ENCODE assay signal across 9 mouse cellular contexts in genomic region chr11:60412173-60412572, GRCm38 (mm10). TPM values are rescaled to one million over a fixed set of nuclear protein-coding genes. Genes with fewer than 3 reads are reported as not detected.
DNase-seq lines count a peak whose midpoint lies in the region; ATAC-seq and TF ChIP-seq lines count a peak whose summit lies in the region.
"Had no signal": no experiment of that assay in that cellular context is flagged by ENCODE, and none has a peak within 500 bp of the region (broad histone marks: within the 10 kb centered on the region; RNA-seq: fewer than 3 reads in every experiment).

No protein-coding gene starts in this region.

- no peaks in the 10 kb centered on the region for H3K27me3 ChIP-seq in liver, adult 2 months (ENCODE audit: control insufficient read depth, insufficient read depth, low read length)
- H3K27me3 ChIP-seq in liver, embryonic 11.5 days (replicated peaks; ENCODE audit: control insufficient read depth, insufficient read depth, low read length), result no peaks in the 10 kb centered on the region
- H3K27me3 ChIP-seq: heart, embryonic 15.5 days had no signal

- no peak overlapping the region for H3K9ac ChIP-seq in liver, adult 2 months (ENCODE audit: low read depth, low read length)
- H3K9ac ChIP-seq in liver, embryonic 11.5 days (ENCODE audit: low read depth, low read length), result no peak overlapping the region
- H3K9ac ChIP-seq: heart, embryonic 15.5 days had no signal

- no peak overlapping the region for H3K4me3 ChIP-seq in liver, adult 2 months (ENCODE audit: insufficient read depth, low read depth, low read length)
- no peak overlapping the region for H3K4me3 ChIP-seq in liver, embryonic 11.5 days (ENCODE audit: low read depth, low read length)
- H3K4me3 ChIP-seq: heart, embryonic 15.5 days had no signal

- TF ChIP-seq POLR2A in liver, adult 2 months (IDR thresholded peaks at IDR 0.05; ENCODE audit: extremely low read depth, insufficient read depth, low read length), result no peak

- H3K4me2 ChIP-seq in liver, embryonic 11.5 days, result no peak overlapping the region
- H3K4me2 ChIP-seq: heart, embryonic 15.5 days had no signal

- peak; percentile 47 for TF ChIP-seq CTCF in liver, adult 2 months (IDR thresholded peaks at IDR 0.05; ENCODE audit: low read depth, low read length)

- peaks cover 6% of the 10 kb centered on the region for H3K4me1 ChIP-seq in liver, adult 2 months (ENCODE audit: control insufficient read depth, insufficient read depth, low read length)
- H3K4me1 ChIP-seq in liver, embryonic 11.5 days (replicated peaks; ENCODE audit: control insufficient read depth, insufficient read depth, low read length), result peaks cover 7% of the 10 kb centered on the region; the same call in 1 of the 2 replicates

- H3K79me2 ChIP-seq in liver, adult 2 months (ENCODE audit: control insufficient read depth, insufficient read depth, low read length), result peaks cover 7% of the 10 kb centered on the region; the same call in 1 of the 2 replicates

- intact Hi-C loops in gastrocnemius, postnatal 14 days (cut with DNase I; ENCODE audit: low total_unique reads), result loop anchor here (5.0 to 10.0 kb wide), 4 partner anchors 57 to 307 kb away; partner anchors contain the start of genes Drc3, Rai1 and Tom1l2
- intact Hi-C loops in left cerebral cortex, postnatal 14 days (cut with DNase I), result loop anchor here (5.0 to 10.0 kb wide), 4 partner anchors 60 to 447 kb away; partner anchors contain the start of genes Drc3, Rasd1 and Tom1l2

- 6% methylated on average over 3 of the region's 3 CpGs for WGBS in liver, adult 2 months
- 14% methylated on average over 3 of the region's 3 CpGs for WGBS in liver, embryonic 11.5 days

- peak; percentile 60 for DNase-seq in liver, adult 2 months (ENCODE audit: extremely low read depth, low read depth, low spot score)
- no peak for DNase-seq in liver, embryonic 11.5 days (ENCODE audit: low spot score)
- peak; percentile 62 for DNase-seq in Muller cell, postnatal 12 days (ENCODE audit: inconsistent ontology term)
- peak; percentile 76 for DNase-seq in c-Kit-positive CD71-negative TER-119-negative erythroid progenitor cells, embryonic 14.5 days (ENCODE audit: low read depth)
- peak; percentile 43 for DNase-seq in gastrocnemius, postnatal 14 days
- DNase-seq in left cerebral cortex, postnatal 14 days (ENCODE audit: low spot score in 2 of 2), result peak; percentile 81 to 85
- peak; percentile 72 to 79 for DNase-seq in right cerebral cortex, adult 2 months (ENCODE audit: low spot score in 2 of 2)
- DNase-seq in ovary, postnatal 36 days (ENCODE audit: low spot score), result no peak

- ATAC-seq in liver, embryonic 11.5 days (replicated peaks; ENCODE audit: low FRiP score), result no peak

- H3K9me3 ChIP-seq in liver, embryonic 11.5 days (ENCODE audit: control insufficient read depth, low read length), result no peaks in the 10 kb centered on the region
- H3K9me3 ChIP-seq: heart, embryonic 15.5 days had no signal

- peaks cover 16% of the 10 kb centered on the region for H3K36me3 ChIP-seq in liver, adult 2 months (ENCODE audit: control insufficient read depth, insufficient read depth, low read length)
- peaks cover 9% of the 10 kb centered on the region for H3K36me3 ChIP-seq in liver, embryonic 11.5 days (ENCODE audit: control insufficient read depth, insufficient read depth, low read length)

- no peak overlapping the region for H3K27ac ChIP-seq in liver, adult 2 months (replicated peaks; ENCODE audit: insufficient read depth, low read depth, low read length)
- no peak overlapping the region for H3K27ac ChIP-seq in liver, embryonic 11.5 days (ENCODE audit: low read depth, low read length)
- H3K27ac ChIP-seq: heart, embryonic 15.5 days had no signal

RNA-seq across cellular contexts. Expression of gene Gid4, which starts 4.8 kb away (rescaled TPM):
- total RNA-seq in liver, adult 2 months (2014; rRNA removed), result 11.7 and 14.1 TPM in 2 replicates
- polyA plus RNA-seq in liver, adult 2 months (2012; rRNA removed), result 18.9 and 21.7 TPM in 2 replicates
- 24.7 and 28.5 TPM in 2 replicates for polyA plus RNA-seq in liver, embryonic 11.5 days (2014; fragmentation: Nextera tagmentation; extraction: Ambion mirVana)
- total RNA-seq in gastrocnemius, postnatal 14 days (2021), result 10 to 100 TPM; 21.3 to 22.5 TPM
- 10 to 100 TPM; 43.0 to 44.7 TPM for total RNA-seq in left cerebral cortex, postnatal 14 days (2021)

RNA-seq across cellular contexts. Expression of gene Atpaf2, which starts 6.1 kb away (rescaled TPM):
- 15.3 and 16.8 TPM in 2 replicates for total RNA-seq in liver, adult 2 months (2014; rRNA removed)
- polyA plus RNA-seq in liver, adult 2 months (2012; rRNA removed), result 22.3 and 23.3 TPM in 2 replicates
- polyA plus RNA-seq in liver, embryonic 11.5 days (2014; fragmentation: Nextera tagmentation; extraction: Ambion mirVana), result 70.2 and 70.6 TPM in 2 replicates
- 10 to 100 TPM; 25.3 to 30.4 TPM for total RNA-seq in gastrocnemius, postnatal 14 days (2021)
- 10 to 100 TPM; 28.7 to 30.4 TPM for total RNA-seq in left cerebral cortex, postnatal 14 days (2021)

RNA-seq across cellular contexts. Expression of gene Drg2, which starts 42.2 kb away (rescaled TPM):
- 29.1 and 36.6 TPM in 2 replicates for total RNA-seq in liver, adult 2 months (2014; rRNA removed)
- 40.1 and 41.7 TPM in 2 replicates for polyA plus RNA-seq in liver, adult 2 months (2012; rRNA removed)
- 98.5 and 105 TPM in 2 replicates for polyA plus RNA-seq in liver, embryonic 11.5 days (2014; fragmentation: Nextera tagmentation; extraction: Ambion mirVana)
- 10 to 100 TPM; 23.7 to 28.5 TPM for total RNA-seq in gastrocnemius, postnatal 14 days (2021)
- total RNA-seq in left cerebral cortex, postnatal 14 days (2021), result 10 to 100 TPM; 73.1 to 78.4 TPM

RNA-seq across cellular contexts. Expression of gene Myo15, which starts 57.0 kb away (rescaled TPM):
- total RNA-seq in liver, adult 2 months (2014; rRNA removed), result under 0.01 TPM in 1 of 2 replicates, not detected in the other
- 0.05 and 0.06 TPM in 2 replicates for polyA plus RNA-seq in liver, adult 2 months (2012; rRNA removed)
- 0.34 and 0.52 TPM in 2 replicates for polyA plus RNA-seq in liver, embryonic 11.5 days (2014; fragmentation: Nextera tagmentation; extraction: Ambion mirVana)
- under 1 TPM in 1 of 2 experiments, not detected in 1; 0.04 TPM for total RNA-seq in gastrocnemius, postnatal 14 days (2021)
- under 1 TPM in 1 of 2 experiments, not detected in 1; 0.04 TPM for total RNA-seq in left cerebral cortex, postnatal 14 days (2021)
- polyA plus RNA-seq: heart, embryonic 15.5 days had no signal

RNA-seq across cellular contexts. Expression of gene Drc3, which starts 59.0 kb away (rescaled TPM):
- 0.46 and 0.74 TPM in 2 replicates for total RNA-seq in liver, adult 2 months (2014; rRNA removed)
- polyA plus RNA-seq in liver, adult 2 months (2012; rRNA removed), result 0.46 and 0.64 TPM in 2 replicates
- polyA plus RNA-seq in liver, embryonic 11.5 days (2014; fragmentation: Nextera tagmentation; extraction: Ambion mirVana), result 1.3 and 1.6 TPM in 2 replicates
- total RNA-seq in gastrocnemius, postnatal 14 days (2021), result under 1 TPM; 0.86 TPM
- 10 to 100 TPM; 11.7 to 13.6 TPM for total RNA-seq in left cerebral cortex, postnatal 14 days (2021)

Comparison
In these comparisons a context has a peak if more than half of its experiments do, and no peak if none do; other contexts are left out.
1. DNase-seq: peak in liver, adult 2 months (single experiment), Muller cell, postnatal 12 days (single experiment), c-Kit-positive CD71-negative TER-119-negative erythroid progenitor cells, embryonic 14.5 days (single experiment), gastrocnemius, postnatal 14 days (single experiment), left cerebral cortex, postnatal 14 days (2 of 2) and right cerebral cortex, adult 2 months (2 of 2); none in liver, embryonic 11.5 days (single experiment) and ovary, postnatal 36 days (single experiment).